Mouse (Mus musculus): ENCODE measurements around the gene Myo7a. TPM values are rescaled to one million over a fixed set of nuclear protein-coding genes. Genes with fewer than 3 reads are reported as not detected.

The Myo7a gene
- polyA plus RNA-seq, 1 experiment from 2014 or later, result 12.7 TPM

DNA sequence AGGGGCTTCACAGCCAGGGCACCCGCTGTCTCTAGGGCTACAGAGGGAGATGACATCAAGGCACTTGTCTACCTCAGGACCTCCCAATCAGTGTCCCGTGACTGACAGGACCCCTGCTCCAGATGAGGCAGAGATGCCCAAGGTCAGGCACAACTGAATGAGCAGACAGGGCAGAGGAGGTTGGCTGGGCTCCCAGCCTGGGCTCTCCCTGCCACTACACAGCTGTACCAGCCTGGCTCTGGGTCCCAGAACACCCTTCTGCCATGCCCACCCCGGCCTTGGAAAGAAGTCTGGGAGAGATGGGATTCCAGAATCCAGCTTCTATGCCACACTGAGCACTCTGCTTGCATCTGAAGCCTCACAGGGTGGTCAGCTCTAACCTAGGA lies 36.9 kb upstream of the Myo7a start:
- no peak overlapping the region for H3K9ac ChIP-seq (replicated peaks; ENCODE audit: low read depth, low read length)
- H3K9me3 ChIP-seq (ENCODE audit: control insufficient read depth, low read depth, low read length), result no peaks in the 10 kb centered on the region
- H3K36me3 ChIP-seq (ENCODE audit: control insufficient read depth, insufficient read depth, low read length), result no peaks in the 10 kb centered on the region
- H3K4me1 ChIP-seq (ENCODE audit: control insufficient read depth, insufficient read depth, low read length), result peaks cover 45% of the 10 kb centered on the region
- no peak overlapping the region for H3K27ac ChIP-seq (ENCODE audit: low read length)
- no peak overlapping the region for H3K4me2 ChIP-seq (replicated peaks; ENCODE audit: low read depth, low read length)
- ATAC-seq (ENCODE audit: insufficient number of reproducible peaks, insufficient read depth, low FRiP score, low read depth), result no peak
- no peaks in the 10 kb centered on the region for H3K27me3 ChIP-seq (ENCODE audit: control insufficient read depth, insufficient read depth, low read length)
- 64% methylated on average over 3 of the region's 3 CpGs for WGBS
- H3K4me3 ChIP-seq (ENCODE audit: low read depth, low read length), result no peak overlapping the region

DNA sequence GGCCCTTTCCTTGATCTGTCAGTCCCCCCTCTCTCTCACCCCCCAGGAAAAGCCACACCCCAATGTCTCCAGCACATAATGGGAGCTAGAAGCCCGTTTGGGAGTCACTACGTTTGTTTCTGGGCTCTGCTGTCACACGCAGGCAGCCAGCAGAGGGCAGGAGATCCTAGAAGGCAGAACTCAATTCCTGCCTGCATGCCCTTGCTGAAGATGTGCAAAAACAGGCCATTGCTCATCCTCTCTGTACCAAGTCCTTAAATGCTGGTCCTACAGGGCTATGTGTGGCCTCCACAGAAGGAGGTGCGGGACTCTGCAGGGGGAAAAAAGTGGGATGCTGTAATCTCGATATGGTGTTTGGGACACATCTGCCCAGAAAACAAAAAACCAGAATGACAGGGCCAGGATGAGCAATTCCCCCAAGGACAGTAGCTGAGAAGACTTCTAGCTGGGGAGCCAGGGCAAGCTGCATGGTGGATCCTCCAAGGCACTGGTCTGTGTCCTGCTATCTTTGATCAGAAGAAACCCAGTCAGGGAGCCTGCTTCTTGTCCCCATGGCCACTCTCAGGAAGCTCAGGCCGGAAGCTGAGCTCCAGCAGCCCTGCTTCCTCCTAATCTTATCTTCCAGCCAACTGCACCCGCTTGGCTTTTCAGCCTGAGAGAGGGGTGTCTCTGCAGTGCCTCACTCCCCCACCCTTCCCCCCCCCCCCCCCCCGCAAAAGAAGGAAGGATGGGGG lies 36.4 kb upstream of the Myo7a start:
- no peak overlapping the region for H3K4me2 ChIP-seq (replicated peaks; ENCODE audit: low read depth, low read length)
- no peak overlapping the region for H3K9ac ChIP-seq (replicated peaks; ENCODE audit: low read depth, low read length)
- WGBS, result 30% methylated on average over 7 of the region's 8 CpGs
- no peak for ATAC-seq (ENCODE audit: insufficient number of reproducible peaks, insufficient read depth, low FRiP score, low read depth)
- H3K4me3 ChIP-seq (ENCODE audit: low read depth, low read length), result no peak overlapping the region
- peaks cover 40% of the 10 kb centered on the region for H3K4me1 ChIP-seq (ENCODE audit: control insufficient read depth, insufficient read depth, low read length)
- no peaks in the 10 kb centered on the region for H3K9me3 ChIP-seq (ENCODE audit: control insufficient read depth, low read depth, low read length)
- H3K36me3 ChIP-seq (ENCODE audit: control insufficient read depth, insufficient read depth, low read length), result no peaks in the 10 kb centered on the region
- no peak overlapping the region for H3K27ac ChIP-seq (ENCODE audit: low read length)
- H3K27me3 ChIP-seq (ENCODE audit: control insufficient read depth, insufficient read depth, low read length), result no peaks in the 10 kb centered on the region

DNA sequence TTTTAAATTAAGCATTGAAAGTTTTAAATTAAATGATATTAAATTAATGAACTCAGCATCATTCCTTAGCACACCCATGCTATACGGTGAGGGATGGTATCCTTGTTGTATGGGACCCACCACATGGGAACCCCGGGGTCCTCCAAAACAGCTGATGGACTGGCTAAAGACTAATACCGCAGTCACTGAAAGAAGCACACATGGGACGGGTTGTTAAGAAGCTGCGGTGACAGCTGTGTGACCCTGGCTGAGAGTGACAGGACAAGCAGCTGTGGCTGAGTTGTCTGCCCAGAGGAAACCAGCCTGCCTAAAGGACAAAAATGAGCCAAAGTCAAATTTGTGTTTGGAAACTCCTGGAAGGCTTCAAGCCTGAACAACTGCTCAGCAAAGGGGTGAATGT lies 34.6 kb upstream of the Myo7a start:
- H3K9ac ChIP-seq (replicated peaks; ENCODE audit: low read depth, low read length), result no peak overlapping the region
- no peaks in the 10 kb centered on the region for H3K27me3 ChIP-seq (ENCODE audit: control insufficient read depth, insufficient read depth, low read length)
- no peak overlapping the region for H3K4me3 ChIP-seq (ENCODE audit: low read depth, low read length)
- peaks cover 22% of the 10 kb centered on the region for H3K4me1 ChIP-seq (ENCODE audit: control insufficient read depth, insufficient read depth, low read length)
- H3K9me3 ChIP-seq (ENCODE audit: control insufficient read depth, low read depth, low read length), result no peaks in the 10 kb centered on the region
- H3K36me3 ChIP-seq (ENCODE audit: control insufficient read depth, insufficient read depth, low read length), result no peaks in the 10 kb centered on the region
- WGBS, result 78% methylated on average over 5 of the region's 5 CpGs
- H3K27ac ChIP-seq (ENCODE audit: low read length), result no peak overlapping the region
- no peak for ATAC-seq (ENCODE audit: insufficient number of reproducible peaks, insufficient read depth, low FRiP score, low read depth)
- H3K4me2 ChIP-seq (replicated peaks; ENCODE audit: low read depth, low read length), result no peak overlapping the region

DNA sequence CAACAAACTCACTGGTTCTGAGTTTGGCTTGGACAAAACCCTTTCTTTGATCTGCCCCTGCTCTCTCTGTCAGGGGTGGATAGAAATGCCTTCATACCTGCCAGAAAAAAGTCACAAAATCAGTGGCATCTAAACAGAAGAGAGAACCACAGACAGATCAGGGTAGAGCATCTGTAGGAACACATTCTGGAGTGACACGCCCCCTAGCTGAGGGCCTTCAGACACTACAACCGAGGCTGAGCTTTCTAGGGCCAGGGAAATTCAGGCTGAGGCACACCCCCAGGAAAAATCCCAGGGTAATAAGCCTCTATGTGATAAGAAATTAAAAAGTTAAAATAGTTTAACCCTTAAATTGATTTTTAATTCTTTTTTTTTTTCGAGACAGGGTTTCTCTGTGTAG lies 34.0 kb upstream of the Myo7a start:
- no peak overlapping the region for H3K27ac ChIP-seq (ENCODE audit: low read length)
- H3K4me1 ChIP-seq (ENCODE audit: control insufficient read depth, insufficient read depth, low read length), result peaks cover 18% of the 10 kb centered on the region; the same call in 1 of the 2 replicates
- ATAC-seq (ENCODE audit: insufficient number of reproducible peaks, insufficient read depth, low FRiP score, low read depth), result no peak
- no peaks in the 10 kb centered on the region for H3K36me3 ChIP-seq (ENCODE audit: control insufficient read depth, insufficient read depth, low read length)
- 51% methylated on average over 3 of the region's 3 CpGs for WGBS
- H3K9me3 ChIP-seq (ENCODE audit: control insufficient read depth, low read depth, low read length), result no peaks in the 10 kb centered on the region
- H3K4me2 ChIP-seq (replicated peaks; ENCODE audit: low read depth, low read length), result no peak overlapping the region
- H3K27me3 ChIP-seq (ENCODE audit: control insufficient read depth, insufficient read depth, low read length), result no peaks in the 10 kb centered on the region
- no peak overlapping the region for H3K9ac ChIP-seq (replicated peaks; ENCODE audit: low read depth, low read length)
- no peak overlapping the region for H3K4me3 ChIP-seq (ENCODE audit: low read depth, low read length)

DNA sequence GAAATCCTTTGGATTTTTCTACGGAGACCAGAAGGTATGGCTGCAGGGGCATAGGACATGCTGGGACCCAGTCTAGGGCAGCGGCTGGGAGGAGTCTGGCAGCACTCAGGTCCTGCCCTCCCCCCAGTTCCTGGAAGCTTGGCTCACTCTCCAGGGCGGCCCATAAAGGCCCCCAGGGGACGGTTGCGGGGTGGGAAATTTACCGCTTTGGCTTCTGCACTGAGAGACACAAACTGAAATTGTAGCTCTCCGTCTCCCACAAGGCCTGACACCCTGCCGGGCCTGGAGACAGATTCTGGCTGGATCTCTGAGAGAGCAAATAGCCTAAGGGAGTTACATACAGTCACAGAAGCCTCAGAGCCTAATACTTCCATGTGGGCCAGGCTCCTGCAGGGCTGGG lies 33.1 kb upstream of the Myo7a start:
- H3K9ac ChIP-seq (replicated peaks; ENCODE audit: low read depth, low read length), result no peak overlapping the region
- 66% methylated on average over 8 of the region's 8 CpGs for WGBS
- no peaks in the 10 kb centered on the region for H3K9me3 ChIP-seq (ENCODE audit: control insufficient read depth, low read depth, low read length)
- no peak overlapping the region for H3K4me3 ChIP-seq (ENCODE audit: low read depth, low read length)
- no peak overlapping the region for H3K4me2 ChIP-seq (replicated peaks; ENCODE audit: low read depth, low read length)
- no peaks in the 10 kb centered on the region for H3K27me3 ChIP-seq (ENCODE audit: control insufficient read depth, insufficient read depth, low read length)
- no peaks in the 10 kb centered on the region for H3K36me3 ChIP-seq (ENCODE audit: control insufficient read depth, insufficient read depth, low read length)
- peaks cover 9% of the 10 kb centered on the region; the same call in 1 of the 2 replicates for H3K4me1 ChIP-seq (ENCODE audit: control insufficient read depth, insufficient read depth, low read length)
- H3K27ac ChIP-seq (ENCODE audit: low read length), result no peak overlapping the region
- ATAC-seq (ENCODE audit: insufficient number of reproducible peaks, insufficient read depth, low FRiP score, low read depth), result no peak

DNA sequence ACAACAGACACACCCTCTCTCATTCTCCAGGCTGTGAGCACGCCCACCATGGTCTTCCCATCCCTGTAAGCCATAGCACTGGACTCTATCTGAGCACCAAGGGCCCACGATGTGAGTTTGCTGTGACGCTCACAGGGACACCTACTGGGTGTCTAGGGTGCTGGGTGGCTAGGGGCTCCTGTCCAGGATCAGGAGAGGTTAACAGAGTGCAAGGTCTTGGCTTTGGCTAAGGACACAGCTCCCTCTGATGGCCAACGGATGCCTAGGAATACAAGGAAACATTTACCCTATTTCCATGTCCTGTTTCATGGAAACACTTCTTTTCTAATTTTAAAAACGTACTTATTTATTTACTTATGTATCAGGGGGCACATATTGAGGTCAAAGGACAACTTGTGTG lies 31.2 kb upstream of the Myo7a start:
- no peak for ATAC-seq (ENCODE audit: insufficient number of reproducible peaks, insufficient read depth, low FRiP score, low read depth)
- Histone ChIP-seq H3K9ac (replicated peaks; ENCODE audit: low read depth, low read length) (no peak overlapping the region), H3K4me1 (ENCODE audit: control insufficient read depth, insufficient read depth, low read length) (0 out of 2 replicates have a peak, but pooled peaks cover 5% of the 10 kb centered on the region), H3K27ac (ENCODE audit: low read length) (no peak overlapping the region), H3K27me3 (ENCODE audit: control insufficient read depth, insufficient read depth, low read length) (no peaks in the 10 kb centered on the region), H3K4me3 (ENCODE audit: low read depth, low read length) (no peak overlapping the region), H3K9me3 (ENCODE audit: control insufficient read depth, low read depth, low read length) (no peaks in the 10 kb centered on the region), H3K4me2 (replicated peaks; ENCODE audit: low read depth, low read length) (no peak overlapping the region), H3K36me3 (ENCODE audit: control insufficient read depth, insufficient read depth, low read length) (no peaks in the 10 kb centered on the region)
- 47% methylated on average over 5 of the region's 5 CpGs for WGBS

DNA sequence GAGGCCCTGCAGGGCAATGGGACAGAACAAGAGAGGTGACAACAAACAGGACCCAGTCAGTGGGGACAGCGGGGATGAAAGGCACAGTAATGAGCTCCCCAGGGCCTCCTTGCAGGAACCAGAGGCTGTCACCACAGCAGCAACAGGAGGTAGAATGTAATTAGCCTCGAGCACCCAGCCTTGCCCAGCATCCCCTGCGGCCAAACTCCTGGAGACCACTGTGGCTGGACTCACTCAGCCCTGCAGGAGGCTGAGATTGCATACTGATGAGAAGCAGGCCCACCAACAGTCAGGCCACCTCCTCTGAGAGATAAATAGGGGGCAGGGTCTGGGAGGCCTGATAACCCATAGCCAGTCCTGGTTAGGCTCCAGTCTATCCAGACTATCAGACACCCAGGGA lies 30.5 kb upstream of the Myo7a start:
- H3K9me3 ChIP-seq (ENCODE audit: control insufficient read depth, low read depth, low read length), result no peaks in the 10 kb centered on the region
- no peak overlapping the region for H3K9ac ChIP-seq (replicated peaks; ENCODE audit: low read depth, low read length)
- no peaks in the 10 kb centered on the region for H3K27me3 ChIP-seq (ENCODE audit: control insufficient read depth, insufficient read depth, low read length)
- H3K4me1 ChIP-seq (ENCODE audit: control insufficient read depth, insufficient read depth, low read length), result 0 out of 2 replicates have a peak, but pooled peaks cover 2% of the 10 kb centered on the region
- H3K4me3 ChIP-seq (ENCODE audit: low read depth, low read length), result no peak overlapping the region
- ATAC-seq (ENCODE audit: insufficient number of reproducible peaks, insufficient read depth, low FRiP score, low read depth), result no peak
- no peak overlapping the region for H3K4me2 ChIP-seq (replicated peaks; ENCODE audit: low read depth, low read length)
- 37% methylated on average over 3 of the region's 3 CpGs for WGBS
- no peaks in the 10 kb centered on the region for H3K36me3 ChIP-seq (ENCODE audit: control insufficient read depth, insufficient read depth, low read length)
- H3K27ac ChIP-seq (ENCODE audit: low read length), result no peak overlapping the region

DNA sequence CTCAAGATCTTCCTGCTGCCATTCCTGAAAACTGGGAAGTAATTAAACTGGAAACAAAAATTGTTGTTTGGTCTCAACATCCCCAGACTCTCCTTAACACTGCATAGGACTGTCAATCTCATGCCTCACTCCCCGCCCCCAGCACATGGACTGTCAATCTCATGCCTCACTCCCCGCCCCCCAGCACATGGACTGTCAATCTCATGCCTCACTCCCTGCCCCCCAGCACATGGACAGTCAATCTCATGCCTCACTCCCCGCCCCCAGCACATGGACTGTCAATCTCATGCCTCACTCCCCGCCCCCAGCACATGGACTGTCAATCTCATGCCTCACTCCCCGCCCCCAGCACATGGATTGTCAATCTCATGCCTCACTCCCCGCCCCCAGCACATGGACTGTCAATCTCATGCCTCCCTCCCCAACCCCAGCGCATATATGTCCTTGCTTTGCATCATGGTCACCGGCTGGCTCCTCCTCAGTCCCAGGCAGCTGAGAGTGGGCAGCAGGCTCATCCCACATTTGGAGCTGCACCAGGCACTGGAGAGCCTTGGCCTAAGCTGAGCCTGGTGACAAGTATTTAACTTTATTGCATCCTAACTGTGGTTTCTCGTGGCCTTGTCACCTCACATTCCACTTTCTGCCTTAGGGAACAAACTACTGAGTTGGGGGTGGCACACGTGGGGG lies 29.5 kb upstream of the Myo7a start:
- WGBS, result 73% methylated on average over 10 of the region's 10 CpGs
- H3K4me2 ChIP-seq (replicated peaks; ENCODE audit: low read depth, low read length), result no peak overlapping the region
- H3K9ac ChIP-seq (replicated peaks; ENCODE audit: low read depth, low read length), result no peak overlapping the region
- H3K9me3 ChIP-seq (ENCODE audit: control insufficient read depth, low read depth, low read length), result no peaks in the 10 kb centered on the region
- no peak overlapping the region for H3K4me3 ChIP-seq (ENCODE audit: low read depth, low read length)
- no peak overlapping the region for H3K27ac ChIP-seq (ENCODE audit: low read length)
- no peaks in the 10 kb centered on the region for H3K36me3 ChIP-seq (ENCODE audit: control insufficient read depth, insufficient read depth, low read length)
- H3K4me1 ChIP-seq (ENCODE audit: control insufficient read depth, insufficient read depth, low read length), result no peaks in the 10 kb centered on the region
- no peaks in the 10 kb centered on the region for H3K27me3 ChIP-seq (ENCODE audit: control insufficient read depth, insufficient read depth, low read length)
- no peak for ATAC-seq (ENCODE audit: insufficient number of reproducible peaks, insufficient read depth, low FRiP score, low read depth)
